Mouse (Mus musculus): Measurements from ENCODE around the gene Lypd4. TPM values are rescaled to one million over a fixed set of nuclear protein-coding genes. Genes with fewer than 3 reads are reported as not detected.

Gene Lypd4
- polyA plus RNA-seq, 1 experiment from 2014 or later: not detected

- Histone ChIP-seq H3K27ac (peak overlapping the region; percentile 93; the same call in 1 of the 2 replicates), H3K4me1 (peaks cover 40% of the 10 kb centered on the region), H3K9ac (peak overlapping the region; percentile 100), H3K27me3 (no peaks in the 10 kb centered on the region), H3K4me3 (peak overlapping the region; percentile 99), H3K36me3 (peaks cover 46% of the 10 kb centered on the region), H3K9me3 (no peaks in the 10 kb centered on the region), H3K4me2 (peak overlapping the region; percentile 79)
- no peak for ATAC-seq (ENCODE audit: borderline replicate concordance, extremely low read depth, low FRiP score, low TSS enrichment)
- 22% methylated on average over 12 of the region's 12 CpGs for WGBS
Measured at GRCm38 (mm10) chr7:24885468-24886307, 15.9 kb upstream of the Lypd4 start.

DNA sequence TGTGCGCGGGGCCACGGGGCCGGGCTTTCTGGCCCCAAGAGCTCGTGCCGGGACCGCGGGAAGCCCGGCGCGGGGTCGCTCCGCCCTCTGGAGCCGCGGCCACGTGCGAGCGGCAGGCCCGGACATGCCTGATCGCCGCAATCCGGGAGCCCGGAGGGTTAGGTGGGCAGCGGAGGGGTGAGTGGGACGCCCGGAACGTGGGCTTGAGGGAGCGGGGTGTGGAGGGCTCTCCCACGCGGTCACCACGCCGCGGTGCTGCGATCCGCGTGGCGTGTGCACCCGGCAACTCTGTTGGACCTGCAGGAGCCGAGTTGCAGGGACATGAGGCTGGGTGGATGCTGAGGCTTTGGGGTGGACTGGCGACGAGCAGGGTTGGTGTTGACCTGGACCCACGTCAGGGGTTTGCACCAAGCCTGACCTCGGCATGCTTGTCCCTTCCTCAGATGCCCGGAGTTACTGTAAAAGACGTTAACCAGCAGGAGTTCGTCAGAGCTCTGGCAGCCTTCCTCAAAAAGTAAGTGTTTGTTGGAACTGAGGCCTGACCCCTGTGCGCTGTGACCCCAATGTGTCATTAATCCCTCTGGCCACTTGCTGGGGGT, 15.1 kb upstream of the Lypd4 start:
- Histone ChIP-seq H3K27me3 (no peaks in the 10 kb centered on the region), H3K9me3 (no peaks in the 10 kb centered on the region), H3K9ac (peak overlapping the region; percentile 100), H3K4me3 (peak overlapping the region; percentile 99), H3K4me2 (peak overlapping the region; percentile 79), H3K36me3 (peaks cover 39% of the 10 kb centered on the region), H3K4me1 (peaks cover 37% of the 10 kb centered on the region), H3K27ac (peak overlapping the region; percentile 93)
- ATAC-seq (ENCODE audit: borderline replicate concordance, extremely low read depth, low FRiP score, low TSS enrichment): peak; percentile 5; the same call in 1 of the 2 replicates
- WGBS: under 1% methylated on average over 47 of the region's 47 CpGs

DNA sequence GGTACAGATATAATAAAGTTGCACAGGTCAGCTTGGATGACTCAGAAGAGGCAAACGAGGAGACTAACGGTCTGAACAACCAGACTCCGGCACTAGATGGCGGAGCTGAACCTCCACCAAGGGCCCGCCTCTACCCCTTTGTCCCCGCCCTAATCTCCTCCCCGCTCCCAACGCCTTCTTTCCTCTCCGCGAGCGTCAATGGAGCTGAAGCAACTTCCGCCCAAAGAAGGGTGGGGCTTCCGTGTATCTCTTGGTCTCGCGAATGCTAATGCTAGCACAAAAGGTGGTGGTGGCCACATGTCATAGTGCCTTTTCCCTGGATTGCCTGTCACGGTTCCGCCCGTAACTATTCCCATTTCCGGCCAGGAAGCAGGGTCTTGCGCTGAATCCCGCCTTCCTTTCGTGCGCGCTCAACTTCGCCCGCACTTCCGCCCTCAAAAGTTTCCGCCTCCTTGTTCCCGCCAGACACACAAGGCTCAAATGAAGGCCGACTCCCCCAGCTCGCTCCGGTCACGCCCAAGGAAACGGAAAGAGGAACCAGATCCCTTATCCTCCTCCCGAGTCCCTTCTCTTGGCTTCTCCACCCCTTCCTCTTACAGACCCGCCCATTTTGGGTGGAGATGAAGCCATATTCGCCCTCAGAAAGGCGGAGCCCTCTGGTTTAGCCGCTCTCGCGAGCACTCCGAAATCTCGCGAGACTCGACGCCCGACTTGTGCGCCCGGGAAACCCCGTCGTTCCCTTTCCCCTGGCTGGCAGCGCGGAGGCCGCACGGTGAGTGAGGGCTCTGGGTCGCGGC, 14.4 kb upstream of the Lypd4 start, which contains the start of gene Rps19:
Gene Rps19 (plus strand): TSS at position 476 of the 797 bp plus-strand sequence.
- no peaks in the 10 kb centered on the region for H3K27me3 ChIP-seq
- peak within 1 kb of the TSS; percentile 93 for H3K27ac ChIP-seq
- H3K9me3 ChIP-seq: no peaks in the 10 kb centered on the region
- H3K36me3 ChIP-seq: peaks cover 32% of the 10 kb centered on the region
- H3K9ac ChIP-seq: peak within 1 kb of the TSS; percentile 100
- ATAC-seq (ENCODE audit: borderline replicate concordance, extremely low read depth, low FRiP score, low TSS enrichment): peak; percentile 95
- under 1% methylated on average over 57 of the region's 57 CpGs for WGBS
- peaks cover 30% of the 10 kb centered on the region for H3K4me1 ChIP-seq
- H3K4me2 ChIP-seq: peak within 1 kb of the TSS; percentile 79
- peak within 1 kb of the TSS; percentile 99 for H3K4me3 ChIP-seq

DNA sequence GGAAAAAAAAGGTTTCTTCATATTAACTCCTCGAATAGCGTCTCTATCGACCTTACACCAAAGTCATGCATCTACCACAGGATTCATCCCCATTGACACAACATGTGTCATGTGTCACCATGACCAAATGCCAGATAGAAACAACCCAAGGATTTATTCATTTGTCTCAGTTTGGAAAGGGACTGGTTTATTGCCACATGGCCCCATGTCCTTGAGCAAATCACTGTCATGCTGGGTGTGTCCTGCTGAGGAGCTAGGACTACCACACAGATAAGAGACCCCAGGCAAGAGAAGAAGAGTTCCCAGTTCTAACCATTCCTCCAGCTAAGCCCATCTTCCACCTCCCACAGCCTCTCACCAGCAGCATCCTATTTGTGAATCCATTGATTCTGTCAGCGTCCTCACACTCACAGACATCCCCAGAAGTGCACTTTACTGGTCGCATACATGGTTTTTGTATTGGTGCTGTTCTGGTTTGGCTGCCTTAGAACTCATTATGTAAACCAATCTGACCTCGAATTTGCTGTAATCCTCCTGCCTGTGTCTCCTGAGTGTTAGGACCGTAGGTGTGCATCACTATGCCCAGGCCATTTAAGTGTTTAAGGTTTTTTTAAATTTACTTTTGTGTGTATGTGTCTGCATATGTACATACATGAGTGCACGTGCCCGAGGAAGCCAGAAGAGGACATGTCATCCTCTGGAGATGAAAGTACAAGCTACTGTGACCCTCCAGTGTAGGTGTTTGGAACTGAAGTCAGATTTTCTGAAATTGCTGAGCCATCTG, 12.9 kb upstream of the Lypd4 start:
- WGBS: 86% methylated on average over 9 of the region's 9 CpGs
- no peak for ATAC-seq (ENCODE audit: borderline replicate concordance, extremely low read depth, low FRiP score, low TSS enrichment)
- H3K9ac ChIP-seq: no peak overlapping the region
- H3K36me3 ChIP-seq: peaks cover 17% of the 10 kb centered on the region
- no peaks in the 10 kb centered on the region for H3K27me3 ChIP-seq
- no peak overlapping the region for H3K4me3 ChIP-seq
- H3K4me1 ChIP-seq: peaks cover 22% of the 10 kb centered on the region
- H3K4me2 ChIP-seq: no peak overlapping the region
- no peak overlapping the region for H3K27ac ChIP-seq
- no peaks in the 10 kb centered on the region for H3K9me3 ChIP-seq

DNA sequence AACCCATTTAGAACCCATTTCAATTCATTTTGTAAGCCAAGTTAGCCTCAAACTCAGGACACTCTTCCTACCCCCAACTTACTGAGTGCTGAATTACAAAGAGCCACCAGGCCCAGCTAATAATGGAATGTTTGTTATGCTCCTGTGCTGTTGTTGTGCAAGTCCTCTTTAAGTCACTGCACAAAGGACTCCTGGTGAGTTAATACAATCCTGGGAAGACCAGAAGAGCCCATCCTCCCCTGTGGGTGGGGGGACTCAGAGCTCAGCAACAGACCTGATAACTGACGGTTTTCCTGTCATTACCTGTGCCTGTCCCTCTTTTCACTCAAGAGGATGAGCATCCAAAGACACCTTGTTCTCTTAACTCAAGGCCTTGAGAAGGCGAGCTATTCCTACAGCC, 9.9 kb upstream of the Lypd4 start:
- no peak overlapping the region for H3K9ac ChIP-seq
- H3K36me3 ChIP-seq: no peaks in the 10 kb centered on the region
- H3K9me3 ChIP-seq: no peaks in the 10 kb centered on the region
- no peak overlapping the region for H3K27ac ChIP-seq
- H3K4me1 ChIP-seq: no peaks in the 10 kb centered on the region
- no peaks in the 10 kb centered on the region for H3K27me3 ChIP-seq
- WGBS: 47% methylated on average over 2 of the region's 2 CpGs
- H3K4me3 ChIP-seq: no peak overlapping the region
- H3K4me2 ChIP-seq: no peak overlapping the region
- no peak for ATAC-seq (ENCODE audit: borderline replicate concordance, extremely low read depth, low FRiP score, low TSS enrichment)

DNA sequence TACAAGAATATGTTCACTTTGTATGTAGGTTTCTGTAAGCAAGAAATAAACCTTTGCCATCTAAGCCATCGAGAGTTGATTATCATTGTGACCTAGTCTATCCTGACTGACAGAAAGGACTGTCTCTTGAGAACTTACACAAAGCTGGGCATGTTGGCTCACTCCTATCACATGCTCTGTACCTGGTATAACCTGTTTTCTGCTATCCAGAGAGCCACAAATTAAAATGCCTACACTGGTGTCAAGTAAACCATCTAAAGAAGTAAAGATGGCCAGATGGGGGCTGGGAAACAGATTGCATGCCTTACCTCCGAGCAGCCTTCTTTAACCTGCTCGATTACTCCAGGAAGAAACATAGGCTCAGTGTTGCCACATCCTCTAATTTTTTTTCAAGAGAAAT, 7.8 kb upstream of the Lypd4 start:
- no peaks in the 10 kb centered on the region for H3K4me1 ChIP-seq
- no peak overlapping the region for H3K4me2 ChIP-seq
- H3K27me3 ChIP-seq: no peaks in the 10 kb centered on the region
- 66% methylated on average over 3 of the region's 3 CpGs for whole genome bisulfite sequencing
- H3K27ac ChIP-seq: no peak overlapping the region
- H3K9me3 ChIP-seq: no peaks in the 10 kb centered on the region
- no peak overlapping the region for H3K4me3 ChIP-seq
- H3K9ac ChIP-seq: no peak overlapping the region
- no peaks in the 10 kb centered on the region for H3K36me3 ChIP-seq
- no peak for ATAC-seq (ENCODE audit: borderline replicate concordance, extremely low read depth, low FRiP score, low TSS enrichment)

DNA sequence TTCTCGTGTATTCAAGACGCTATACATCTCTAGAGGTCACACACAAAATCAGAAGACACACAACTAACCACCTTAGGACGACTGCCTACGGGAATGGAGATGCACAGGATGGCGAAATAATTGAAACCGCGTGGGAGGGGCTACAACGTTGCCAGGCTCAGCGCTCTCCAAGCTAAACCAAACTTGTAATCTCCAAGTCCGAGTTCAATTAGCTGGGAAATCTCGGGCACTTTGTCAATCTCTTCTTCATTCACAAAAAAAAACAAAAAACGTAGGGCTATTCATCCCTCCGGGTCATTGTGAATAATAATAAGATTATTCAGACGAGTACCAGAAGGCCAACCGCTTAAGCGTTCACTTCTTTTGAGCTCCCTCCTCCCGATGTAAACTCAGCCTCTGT, 661 bp downstream of the Lypd4 start:
- no peaks in the 10 kb centered on the region for H3K36me3 ChIP-seq
- ATAC-seq (ENCODE audit: borderline replicate concordance, extremely low read depth, low FRiP score, low TSS enrichment): no peak
- WGBS: 63% methylated on average over 17 of the region's 17 CpGs
- H3K4me3 ChIP-seq: no peak overlapping the region
- no peaks in the 10 kb centered on the region; the same call in 1 of the 2 replicates for H3K9me3 ChIP-seq
- no peak overlapping the region for H3K4me2 ChIP-seq
- no peak overlapping the region for H3K9ac ChIP-seq
- no peaks in the 10 kb centered on the region for H3K4me1 ChIP-seq
- H3K27me3 ChIP-seq: peaks cover 11% of the 10 kb centered on the region; the same call in 1 of the 2 replicates
- no peak overlapping the region for H3K27ac ChIP-seq

DNA sequence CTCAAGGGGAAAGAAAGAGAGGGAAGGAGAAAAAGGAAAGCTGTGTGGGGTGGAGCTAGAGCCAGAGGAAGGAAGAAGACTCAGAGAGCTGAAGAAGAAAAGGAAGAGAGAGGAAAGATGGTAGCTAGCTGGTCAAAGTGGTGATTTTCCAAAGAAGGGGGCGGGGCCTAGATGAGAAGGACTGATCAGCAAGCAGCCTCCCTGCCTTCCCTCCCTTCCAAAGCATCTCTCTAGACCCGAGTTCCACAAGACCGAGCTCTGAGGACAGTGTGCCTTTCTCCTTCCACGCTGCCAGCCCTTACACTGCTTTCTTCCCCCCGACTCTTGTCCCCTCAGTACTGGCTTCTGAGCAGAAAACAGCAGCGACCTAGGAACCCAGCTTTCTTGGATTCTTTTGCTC, 5.6 kb downstream of the Lypd4 start:
- 30% methylated on average over 6 of the region's 6 CpGs for WGBS
- no peak for ATAC-seq (ENCODE audit: borderline replicate concordance, extremely low read depth, low FRiP score, low TSS enrichment)

GRCm38 (mm10) chr7:24862853-24863252, 6.9 kb downstream of the Lypd4 start:
- Histone ChIP-seq H3K9me3 (no peaks in the 10 kb centered on the region), H3K4me1 (no peaks in the 10 kb centered on the region), H3K9ac (no peak overlapping the region), H3K27ac (no peak overlapping the region), H3K27me3 (no peaks in the 10 kb centered on the region), H3K4me3 (no peak overlapping the region), H3K4me2 (no peak overlapping the region), H3K36me3 (no peaks in the 10 kb centered on the region)
- ATAC-seq (ENCODE audit: borderline replicate concordance, extremely low read depth, low FRiP score, low TSS enrichment): no peak
- 76% methylated on average over 4 of the region's 4 CpGs for WGBS

More for the DNA sequence above, 5.6 kb downstream of the Lypd4 start:
- no peak overlapping the region for H3K27ac ChIP-seq
- H3K4me3 ChIP-seq: no peak overlapping the region
- H3K9ac ChIP-seq: no peak overlapping the region
- no peaks in the 10 kb centered on the region for H3K9me3 ChIP-seq
- H3K27me3 ChIP-seq: no peaks in the 10 kb centered on the region
- H3K36me3 ChIP-seq: no peaks in the 10 kb centered on the region
- no peaks in the 10 kb centered on the region for H3K4me1 ChIP-seq
- H3K4me2 ChIP-seq: no peak overlapping the region

DNA sequence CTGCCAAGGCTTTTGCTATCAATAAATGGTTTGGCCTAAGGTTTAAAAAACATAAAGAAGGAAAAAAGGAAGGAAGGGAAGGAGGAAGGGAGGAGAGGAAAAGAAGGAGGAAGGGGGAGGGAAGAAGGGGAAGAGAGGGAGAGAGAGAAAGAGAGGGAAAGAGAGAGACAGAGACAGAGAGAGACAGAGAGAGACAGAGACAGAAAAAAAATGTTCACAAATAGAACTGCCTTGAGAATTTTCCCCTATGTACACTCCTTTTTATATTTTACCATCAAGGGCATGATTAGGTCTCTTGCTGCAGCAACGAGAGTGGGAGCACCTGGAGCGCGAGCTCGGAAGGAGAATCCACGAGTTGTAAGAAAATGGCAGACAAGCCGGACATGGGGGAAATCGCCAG, 7.8 kb downstream of the Lypd4 start, which contains the start of gene Gm9844:
Gene Gm9844 (plus strand): TSS at position 301 of the 400 bp plus-strand sequence.
- Histone ChIP-seq H3K4me3 (no peak within 1 kb of the TSS), H3K9me3 (no peaks in the 10 kb centered on the region), H3K4me2 (no peak within 1 kb of the TSS), H3K36me3 (no peaks in the 10 kb centered on the region), H3K27me3 (no peaks in the 10 kb centered on the region), H3K9ac (no peak within 1 kb of the TSS), H3K27ac (no peak within 1 kb of the TSS), H3K4me1 (no peaks in the 10 kb centered on the region)
- WGBS: 77% methylated on average over 7 of the region's 7 CpGs
- no peak for ATAC-seq (ENCODE audit: borderline replicate concordance, extremely low read depth, low FRiP score, low TSS enrichment)

- WGBS: 69% methylated on average over 5 of the region's 5 CpGs
- peak; percentile 27; the same call in 1 of the 2 replicates for ATAC-seq (ENCODE audit: borderline replicate concordance, extremely low read depth, low FRiP score, low TSS enrichment)
Measured at GRCm38 (mm10) chr7:24859234-24859633, 10.5 kb downstream of the Lypd4 start.

More at GRCm38 (mm10) chr7:24859234-24859633, 10.5 kb downstream of the Lypd4 start:
- Histone ChIP-seq H3K9ac (no peak overlapping the region), H3K4me2 (no peak overlapping the region), H3K4me3 (no peak overlapping the region), H3K27ac (no peak overlapping the region), H3K27me3 (no peaks in the 10 kb centered on the region), H3K36me3 (no peaks in the 10 kb centered on the region), H3K9me3 (no peaks in the 10 kb centered on the region), H3K4me1 (no peaks in the 10 kb centered on the region)

All from lung, embryonic 15.5 days (tissue).